Mouse (Mus musculus) layer of hippocampus, postnatal 10 days (tissue): ENCODE results near the gene Galnt18. TPM values are rescaled to one million over a fixed set of nuclear protein-coding genes. Genes with fewer than 3 reads are reported as not detected.

Experiments used
- DNase-seq, 2 experiments: peaks; one replicate each; pipeline ENCODE4 v3.0.0; 2021; ENCODE audit warnings: low spot score in 2 of 2
- total RNA-seq, 2 experiments: library from RNA; stranded (reverse); gene quantifications; 2 replicates each; pipeline ENCODE4 v1.2.3; 2021

Galnt18 gene
- total RNA-seq, 2 experiments from 2014 or later = 66.0 to 72.4 TPM

- DNase-seq = no peak
Observed at GRCm38 (mm10) chr7:111714639-111715360, 65.0 kb downstream of the Galnt18 start.

DNA sequence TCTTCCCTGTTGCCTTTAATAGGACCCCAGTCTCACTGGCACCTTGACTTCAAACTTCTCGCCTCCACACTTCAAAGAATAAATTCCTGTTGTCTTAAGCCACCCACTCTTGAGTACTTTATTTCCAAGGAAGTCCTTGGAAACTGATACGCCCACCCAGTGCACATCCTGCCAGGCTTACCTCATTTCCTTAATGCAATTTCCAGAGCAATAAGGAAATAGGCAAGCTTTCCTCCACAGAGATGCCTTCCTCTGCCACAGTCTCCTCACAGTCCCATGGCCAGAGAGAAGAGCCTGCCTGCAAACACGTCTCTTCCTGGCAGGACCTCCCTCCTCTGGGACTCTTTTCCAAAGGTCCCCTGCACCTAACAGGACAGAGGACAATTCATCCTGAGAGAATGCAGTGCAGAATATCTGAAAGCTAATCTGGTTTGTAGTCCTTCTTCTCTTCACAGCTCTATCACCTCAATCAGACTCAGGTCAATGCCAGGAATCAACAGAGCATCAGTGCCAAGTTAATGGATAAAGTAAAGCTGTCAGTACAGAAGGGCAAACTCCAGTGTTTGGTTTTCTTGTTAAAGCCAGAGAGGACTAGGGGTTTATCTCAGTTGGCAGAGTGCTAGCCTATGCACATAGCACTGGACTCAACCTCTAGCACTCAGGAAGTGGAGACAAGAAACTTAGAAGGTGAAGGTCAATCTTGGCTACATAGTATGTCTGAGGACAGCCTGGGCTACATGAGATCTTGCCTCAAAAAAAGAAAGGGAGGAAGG, 65.8 kb downstream of the Galnt18 start:
- DNase-seq = no peak

GRCm38 (mm10) chr7:111712797-111713196, 67.0 kb downstream of the Galnt18 start:
- no peak for DNase-seq

GRCm38 (mm10) chr7:111711045-111711808, 68.5 kb downstream of the Galnt18 start:
- no peak for DNase-seq

GRCm38 (mm10) chr7:111710311-111710710, 69.5 kb downstream of the Galnt18 start:
- peak in 1 of 2 experiments; percentile 28 for DNase-seq

DNA sequence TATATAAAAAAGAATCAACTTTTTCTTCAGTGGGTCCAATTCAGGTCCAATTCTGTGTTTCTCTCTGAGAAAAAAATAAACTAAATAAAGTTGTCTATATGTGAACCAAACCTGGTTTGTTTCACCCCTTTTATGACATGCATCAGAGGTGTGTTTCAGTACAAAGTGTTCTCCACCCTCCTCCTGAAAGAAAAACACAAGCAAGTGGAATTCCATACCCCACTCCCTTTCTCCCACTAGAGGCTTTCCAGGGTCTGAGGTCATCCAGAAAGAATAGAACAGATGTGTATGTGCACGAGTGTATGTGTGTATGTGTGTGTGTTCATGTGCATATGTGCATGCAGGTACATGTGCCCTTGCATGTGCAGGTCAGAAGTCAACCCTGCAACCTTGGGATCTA, 71.2 kb downstream of the Galnt18 start:
- no peak for DNase-seq

DNA sequence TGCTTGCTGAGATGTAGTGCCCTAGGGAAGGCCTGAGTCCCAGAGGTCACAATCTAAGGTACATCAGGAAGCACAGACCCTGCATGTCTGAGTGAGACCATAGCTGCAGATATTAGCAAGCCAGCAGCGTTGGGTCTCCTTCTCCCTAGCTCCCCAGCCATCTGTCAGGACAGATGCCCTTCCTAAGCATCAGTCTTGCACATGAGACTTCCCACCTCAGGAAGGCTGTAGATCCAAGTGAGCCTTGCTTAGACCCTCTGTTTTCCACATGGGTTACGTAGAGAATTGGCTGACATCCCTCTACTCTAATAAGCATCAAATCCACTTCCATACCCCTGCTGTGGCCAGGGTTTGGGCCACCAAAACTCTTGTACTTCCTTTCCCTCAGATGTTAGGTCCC, 76.8 kb downstream of the Galnt18 start:
- no peak for DNase-seq

DNA sequence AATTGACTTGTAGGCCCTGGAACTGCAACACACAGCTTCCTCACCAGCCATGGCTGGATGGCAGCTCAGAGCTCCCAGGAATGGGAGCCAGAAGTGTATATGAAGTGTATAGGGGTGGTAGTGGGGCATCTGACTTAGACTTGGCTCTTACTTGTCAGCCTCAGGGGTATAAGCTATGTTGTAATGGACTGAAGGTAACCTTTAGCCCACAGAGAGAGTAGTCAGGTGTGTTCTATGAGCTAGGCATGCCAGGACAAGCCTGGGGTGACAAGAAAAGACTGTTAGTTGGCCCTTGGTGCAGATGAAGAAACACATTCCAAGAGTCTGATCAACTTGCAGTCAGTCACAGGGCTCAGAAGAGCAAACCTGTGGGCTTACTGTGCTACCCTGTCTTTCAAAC, 78.0 kb downstream of the Galnt18 start:
- DNase-seq = no peak

GRCm38 (mm10) chr7:111699446-111699845, 80.3 kb downstream of the Galnt18 start:
- DNase-seq = no peak

DNA sequence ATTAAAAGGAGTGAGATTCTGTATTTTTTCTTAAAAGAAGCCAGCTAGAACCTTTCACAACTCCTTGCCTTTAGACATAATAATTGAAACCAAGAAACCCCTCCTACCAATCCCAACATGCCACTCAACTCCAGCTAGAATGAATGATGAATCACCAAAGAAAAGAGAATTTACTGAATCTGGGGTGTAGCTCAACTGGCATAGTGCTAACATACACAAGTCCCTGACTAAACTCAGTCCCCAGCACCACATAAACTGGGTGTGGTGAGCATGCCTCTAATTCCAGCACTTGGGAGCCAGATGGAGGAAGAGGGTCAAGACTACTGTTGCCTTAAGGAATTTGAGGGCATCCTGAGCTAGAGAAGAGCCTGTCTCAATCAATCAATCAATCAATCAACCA, 83.6 kb downstream of the Galnt18 start:
- DNase-seq = no peak

- DNase-seq = peak; percentile 26 to 50
Observed at GRCm38 (mm10) chr7:111694312-111694711, 85.5 kb downstream of the Galnt18 start.

DNA sequence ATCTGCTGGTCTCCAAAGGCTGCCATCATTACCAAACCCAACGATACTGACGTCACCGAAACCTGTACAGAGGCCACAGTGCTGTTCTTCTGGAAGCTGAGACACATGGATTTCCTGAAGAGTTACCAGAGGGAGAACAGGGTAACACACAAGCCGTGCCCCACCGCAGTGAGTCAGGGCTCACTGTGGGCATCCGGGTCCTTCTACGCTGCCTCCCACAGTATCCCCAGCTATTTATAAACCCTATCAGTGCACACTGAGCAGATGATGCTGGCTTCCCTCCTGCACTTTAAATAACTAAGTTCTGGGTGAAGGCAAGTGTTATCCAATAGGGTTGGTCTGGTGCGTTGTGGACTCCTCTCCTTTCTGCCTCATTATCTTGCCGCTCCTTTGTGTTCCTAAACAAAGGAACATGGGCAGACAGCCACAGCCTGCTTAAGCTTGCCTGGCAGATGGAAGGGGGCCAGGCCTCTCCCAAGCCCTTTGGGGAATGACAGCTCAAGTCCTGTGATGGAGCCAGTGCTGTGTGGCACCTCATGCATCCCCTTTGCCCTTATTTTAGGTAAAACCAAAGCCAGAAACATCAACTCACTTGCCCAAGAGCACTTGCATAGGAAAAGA, 87.0 kb downstream of the Galnt18 start:
- DNase-seq = peak; percentile 62 to 65

DNA sequence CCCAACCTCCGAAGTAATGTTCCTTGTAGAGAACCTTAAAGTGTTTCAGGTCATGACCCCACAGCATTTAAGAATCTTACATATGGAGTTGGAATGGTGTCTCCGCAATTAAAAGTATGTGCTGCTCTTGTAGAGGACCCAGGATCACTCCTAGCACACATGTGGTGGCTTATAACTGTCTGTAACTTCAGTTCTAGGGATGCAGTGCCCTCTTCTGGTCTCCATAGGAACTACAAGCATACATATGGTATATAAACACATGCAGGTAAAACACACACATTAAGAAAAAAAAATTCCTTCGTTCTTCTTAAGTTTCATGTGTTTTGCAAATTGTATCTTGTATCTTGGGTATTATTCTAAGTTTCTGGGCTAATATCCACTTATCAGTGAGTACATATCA, 99.7 kb downstream of the Galnt18 start:
- no peak for DNase-seq

GRCm38 (mm10) chr7:111676483-111676882, 103.3 kb downstream of the Galnt18 start:
- no peak for DNase-seq

DNA sequence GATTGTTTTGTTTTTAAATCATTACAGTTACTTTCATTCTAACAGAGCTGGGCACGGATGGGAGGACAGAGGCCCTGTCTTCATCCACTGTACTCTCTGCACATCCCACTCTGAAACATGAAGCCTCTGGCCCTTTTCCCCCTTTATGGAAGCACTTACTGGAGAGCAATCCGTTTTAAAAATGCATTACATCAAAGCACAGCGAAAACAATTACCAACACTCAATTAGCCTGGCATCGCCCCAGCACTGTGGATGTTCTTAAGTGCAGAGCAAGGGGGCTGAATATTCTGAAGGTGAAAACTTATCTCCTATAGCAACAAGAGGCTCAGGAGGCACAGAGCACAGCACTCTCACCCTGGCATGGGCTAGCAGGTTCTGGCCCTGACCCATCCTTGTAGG, 107.3 kb downstream of the Galnt18 start:
- DNase-seq = no peak

- DNase-seq = peak; percentile 15 to 26
Observed at GRCm38 (mm10) chr7:111663139-111664073, 116.4 kb downstream of the Galnt18 start.

DNA sequence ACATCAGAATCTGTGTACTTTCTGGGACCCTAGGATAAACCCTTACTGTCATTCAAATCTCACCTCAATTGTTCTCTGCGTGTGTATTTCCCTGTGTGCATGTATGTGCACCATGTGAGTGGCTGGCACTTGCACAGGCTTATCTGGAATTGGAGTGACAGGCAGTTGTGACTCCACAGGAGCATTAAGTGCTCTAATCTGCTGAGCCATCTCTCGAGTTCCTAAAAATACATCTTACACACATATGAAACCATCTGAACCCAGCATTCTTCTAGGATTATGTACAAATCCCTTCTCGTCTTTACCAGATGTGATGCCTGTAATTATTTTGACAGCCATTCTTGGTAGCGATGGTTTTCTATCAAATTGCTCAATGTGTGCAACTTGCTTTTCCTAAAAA, 121.2 kb downstream of the Galnt18 start:
- no peak for DNase-seq

- no peak for DNase-seq
Observed at GRCm38 (mm10) chr7:111655002-111655401, 124.8 kb downstream of the Galnt18 start.

GRCm38 (mm10) chr7:111654526-111654925, 125.3 kb downstream of the Galnt18 start:
- DNase-seq = no peak

DNA sequence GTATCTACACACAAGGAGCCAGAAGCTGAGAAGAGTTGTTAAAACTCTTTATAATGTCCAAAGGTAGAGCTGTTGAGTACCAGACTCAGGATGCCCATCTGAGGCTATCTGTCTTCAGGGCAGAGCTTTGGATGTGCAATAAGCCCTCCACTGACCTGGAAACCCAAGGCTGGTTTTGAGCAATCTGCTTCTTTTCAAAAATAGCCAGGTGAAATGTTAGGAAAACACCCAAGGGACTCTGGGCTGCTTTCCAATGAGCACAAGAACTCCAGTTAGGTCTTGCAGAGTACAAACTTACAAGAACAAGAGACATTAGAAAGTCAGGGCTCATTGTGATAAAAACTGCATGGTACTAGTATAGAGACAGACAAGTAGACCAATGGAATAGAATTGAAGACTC, 135.4 kb downstream of the Galnt18 start:
- no peak for DNase-seq
